Mouse (Mus musculus) bone marrow, adult 2 months (tissue): ENCODE data around the gene Cox6b2.

ENCODE experiments used
- CTCF ChIP-seq: fragments of 200-500 bp; IDR thresholded peaks from 2 replicates; pipeline ENCODE4 v1.5.1; 2011; ENCODE audit warnings: low read length, control low read depth; ENCODE audit not compliant: control insufficient read depth, insufficient read depth
- POLR2A ChIP-seq: fragments of 200-500 bp; IDR thresholded peaks from 2 replicates; pipeline ENCODE4 v1.6.1; 2011; ENCODE audit warnings: low read depth, mild to moderate bottlenecking, control low read depth, low read length, borderline replicate concordance; ENCODE audit not compliant: control insufficient read depth

- TF ChIP-seq POLR2A (no peak), CTCF (no peak)
These were observed 8.0 kb downstream of the Cox6b2 start for GRCm38 (mm10) chr7:4744886-4745285.
